Mouse (Mus musculus): ENCODE measurements around the gene Ddx54. TPM values are rescaled to one million over a fixed set of nuclear protein-coding genes. Genes with fewer than 3 reads are reported as not detected.

Ddx54 gene
- total RNA-seq, 1 experiment from 2014 or later, result 38.6 TPM

GRCm38 (mm10) chr5:120644227-120644626 is 31.7 kb downstream of the Ddx54 start:
- DNase-seq, result peak; percentile 78

- DNase-seq, result peak; percentile 71
These were observed 33.3 kb downstream of the Ddx54 start for GRCm38 (mm10) chr5:120645851-120646250.

DNA sequence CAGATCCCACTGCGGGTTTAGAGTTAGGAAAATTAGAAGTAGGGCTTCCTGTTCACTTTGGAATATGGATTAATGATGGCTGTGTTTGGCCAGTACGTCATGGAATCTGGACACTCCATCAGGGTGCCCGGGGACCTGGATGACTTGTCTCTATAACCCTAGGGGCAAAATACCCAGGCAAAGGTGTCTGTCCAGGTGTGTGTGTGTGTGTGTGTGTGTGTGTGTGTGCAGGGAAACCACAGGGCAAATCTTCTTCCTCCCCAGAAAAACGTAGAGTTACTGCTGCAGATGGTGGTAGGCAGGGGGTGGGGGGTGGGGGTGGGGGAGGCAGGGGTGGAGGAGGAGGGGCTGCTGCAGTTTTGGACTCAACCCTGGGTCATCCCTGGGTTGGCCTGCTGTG is 34.8 kb downstream of the Ddx54 start:
- no peak for DNase-seq

DNA sequence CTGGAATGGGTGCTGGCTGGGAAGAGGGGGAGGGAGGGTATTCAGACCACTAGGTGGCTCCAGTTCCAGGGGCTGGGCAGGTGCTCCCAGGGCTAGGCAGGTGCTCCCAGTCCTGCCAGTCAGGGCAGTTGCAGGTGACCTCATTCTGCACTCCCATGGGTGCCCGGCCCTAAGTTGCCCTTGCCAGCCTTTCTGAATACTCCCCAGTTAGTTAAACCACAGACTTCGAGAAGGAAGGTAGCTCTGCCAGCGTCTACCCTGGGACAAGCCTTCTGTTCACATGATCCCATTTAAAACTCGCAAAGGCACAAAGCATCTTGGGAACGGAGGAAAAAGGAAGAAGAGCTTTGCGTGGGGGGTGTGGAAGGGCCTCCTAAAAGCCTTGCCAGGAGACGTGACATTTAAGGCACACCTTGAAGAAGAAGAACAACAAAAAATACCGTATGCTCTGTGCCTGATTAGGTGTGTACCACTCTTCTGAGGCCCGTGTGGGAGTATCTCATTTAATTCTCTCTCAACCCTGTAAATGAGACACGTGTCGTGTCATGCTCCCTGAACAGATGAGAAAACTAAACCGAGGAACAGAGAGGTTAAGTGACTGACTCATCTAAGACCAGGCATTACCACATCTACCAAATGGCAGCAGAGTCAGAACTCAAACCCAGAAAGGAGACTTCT is 35.4 kb downstream of the Ddx54 start:
- no peak for DNase-seq

- peak; percentile 87 for DNase-seq
These were observed 36.2 kb downstream of the Ddx54 start, which contains the start of gene Rasal1 for GRCm38 (mm10) chr5:120648569-120649373. TSS of gene Rasal1 (plus strand) at chr5:120648812.

GRCm38 (mm10) chr5:120649374-120649933 is 36.9 kb downstream of the Ddx54 start:
- DNase-seq, result no peak

DNA sequence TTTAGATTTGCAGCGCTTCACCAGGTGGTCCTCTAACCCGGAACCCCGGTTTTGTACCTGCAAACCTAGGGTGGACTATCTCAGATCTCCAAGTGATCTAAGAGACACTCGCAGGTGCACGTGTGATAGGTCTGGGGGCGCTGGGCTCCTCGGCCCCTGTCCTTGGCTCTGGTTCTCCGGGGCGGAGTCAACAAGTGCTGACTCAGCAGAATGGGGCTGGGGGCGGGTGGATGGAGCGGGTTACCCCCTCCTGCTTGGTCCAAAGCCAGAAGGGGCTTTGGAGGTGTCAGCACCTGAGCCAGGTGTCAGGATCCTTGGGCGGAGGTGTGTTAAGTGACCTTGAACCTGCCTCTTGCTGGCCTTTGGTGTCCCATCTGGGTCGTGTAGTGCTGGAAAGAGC is 37.4 kb downstream of the Ddx54 start:
- DNase-seq, result no peak

DNA sequence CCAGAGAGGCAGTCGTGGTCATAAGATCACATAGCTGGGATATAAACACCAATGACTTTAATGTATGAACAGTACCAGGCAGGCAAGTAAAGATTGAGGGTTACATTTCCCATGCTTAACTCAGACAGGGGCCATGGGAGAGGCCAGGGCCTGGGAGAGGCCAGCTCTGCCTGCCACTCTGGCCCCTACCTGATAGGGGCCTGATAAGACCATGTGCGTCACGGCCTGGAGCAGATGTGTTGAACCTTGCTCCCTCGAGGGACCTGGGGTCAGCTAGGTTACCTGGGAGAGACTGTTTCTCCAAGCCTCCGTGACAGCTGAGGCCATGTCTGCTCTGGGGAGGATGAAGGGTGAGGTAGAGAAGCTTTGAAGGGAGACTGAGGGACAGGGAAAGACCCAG is 38.7 kb downstream of the Ddx54 start:
- DNase-seq, result no peak

- no peak for DNase-seq
These were observed 40.6 kb downstream of the Ddx54 start for GRCm38 (mm10) chr5:120652915-120653701.

DNA sequence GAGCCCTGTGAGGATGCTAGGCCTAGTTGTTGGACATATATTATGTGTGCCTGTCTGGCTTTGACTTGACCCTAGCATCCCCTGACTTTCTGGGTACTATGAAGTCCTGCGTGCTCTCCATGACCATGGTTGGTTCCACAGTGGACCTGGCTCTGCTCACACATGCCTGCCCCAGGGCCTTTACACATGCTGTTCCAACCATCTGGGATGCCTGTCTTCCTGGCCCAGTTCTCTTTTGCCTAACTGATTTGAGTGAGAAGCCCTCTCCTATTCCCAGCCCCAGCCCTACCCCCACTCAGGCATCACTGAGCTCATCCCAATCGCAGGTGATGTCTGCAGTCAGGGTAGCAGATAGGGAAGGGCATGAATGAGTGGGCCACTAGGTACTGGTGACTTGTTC is 41.3 kb downstream of the Ddx54 start:
- DNase-seq, result no peak

DNA sequence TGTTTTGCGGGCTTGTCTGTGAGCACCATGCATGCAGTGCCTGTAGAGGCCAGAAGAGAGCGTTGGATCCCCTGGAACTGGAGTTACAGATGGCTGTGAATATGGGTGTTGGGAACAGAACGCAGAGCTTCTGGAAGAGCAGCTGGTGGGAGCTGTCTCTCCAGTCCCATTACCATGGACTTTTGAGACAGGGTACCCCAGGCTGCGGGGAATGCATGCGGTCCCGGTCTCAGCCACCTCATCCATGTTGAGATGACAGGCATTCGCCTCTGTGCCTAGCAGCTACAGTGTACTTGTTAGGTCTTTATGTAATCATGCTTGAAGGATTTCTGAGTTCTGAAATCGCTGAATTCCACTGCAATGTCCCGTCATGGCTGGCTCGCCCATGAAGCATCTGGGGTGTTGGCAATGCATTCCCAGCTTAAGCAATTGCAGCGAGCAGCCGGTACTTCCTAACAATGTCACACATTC is 43.8 kb downstream of the Ddx54 start:
- no peak for DNase-seq

DNA sequence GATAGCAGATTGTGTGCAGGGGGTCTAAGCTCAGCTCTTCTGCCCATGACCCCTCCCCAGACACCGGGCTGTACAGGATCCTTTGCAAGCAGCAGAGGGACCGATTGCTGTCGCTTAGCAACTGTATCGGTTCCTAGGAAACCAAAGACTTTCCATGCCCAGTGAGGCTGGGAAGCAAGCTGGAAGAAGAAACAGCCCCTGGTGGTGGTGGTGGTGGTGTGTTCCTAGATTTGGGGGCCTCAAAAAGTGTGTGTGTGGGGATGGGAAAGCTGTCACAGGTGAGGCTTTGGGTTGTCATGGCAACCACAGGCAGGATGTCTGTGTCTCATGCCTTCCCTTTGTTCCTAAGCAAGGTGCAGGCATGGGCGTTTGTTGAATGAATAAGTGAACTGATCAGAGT is 48.3 kb downstream of the Ddx54 start:
- DNase-seq, result no peak

DNA sequence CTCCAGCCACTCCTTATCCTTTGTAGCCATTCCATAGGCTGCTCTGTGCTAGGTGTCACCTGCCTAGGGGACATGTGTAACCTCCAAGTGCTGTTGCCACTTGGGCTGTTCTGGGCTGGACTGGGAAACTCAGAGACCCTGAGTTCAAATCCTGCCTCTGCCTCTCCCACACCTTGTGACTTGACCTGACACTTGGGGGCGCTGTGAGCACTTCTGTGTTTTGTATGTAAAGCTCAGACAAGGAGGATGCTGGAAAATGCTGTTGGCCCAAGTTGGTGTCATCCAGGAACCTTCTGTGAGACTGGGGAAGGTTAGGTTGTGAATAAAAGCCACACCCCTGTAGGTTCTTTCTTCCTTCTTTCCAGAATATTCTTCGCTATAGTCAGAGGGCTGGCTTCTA is 52.3 kb downstream of the Ddx54 start:
- DNase-seq, result no peak

DNA sequence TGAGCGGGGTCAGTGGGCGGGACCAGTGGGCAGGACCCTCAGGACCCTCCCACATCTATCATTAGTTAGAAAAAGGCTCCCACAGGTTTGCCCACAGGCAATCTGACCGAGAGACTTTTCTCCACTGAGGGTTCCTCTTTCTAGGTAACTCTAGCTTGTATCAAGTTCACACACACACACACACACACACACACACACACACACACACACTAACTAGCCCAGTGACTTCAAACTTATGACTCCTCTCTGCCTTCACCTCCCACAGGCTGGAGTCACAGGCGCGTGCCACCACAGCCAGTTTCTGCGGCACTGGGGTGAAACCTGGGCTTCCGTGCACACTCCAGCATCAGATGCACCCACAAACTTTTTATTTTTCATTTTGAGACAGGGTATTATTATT is 56.2 kb downstream of the Ddx54 start:
- no peak for DNase-seq

GRCm38 (mm10) chr5:120670132-120670531 is 57.6 kb downstream of the Ddx54 start:
- no peak for DNase-seq

DNA sequence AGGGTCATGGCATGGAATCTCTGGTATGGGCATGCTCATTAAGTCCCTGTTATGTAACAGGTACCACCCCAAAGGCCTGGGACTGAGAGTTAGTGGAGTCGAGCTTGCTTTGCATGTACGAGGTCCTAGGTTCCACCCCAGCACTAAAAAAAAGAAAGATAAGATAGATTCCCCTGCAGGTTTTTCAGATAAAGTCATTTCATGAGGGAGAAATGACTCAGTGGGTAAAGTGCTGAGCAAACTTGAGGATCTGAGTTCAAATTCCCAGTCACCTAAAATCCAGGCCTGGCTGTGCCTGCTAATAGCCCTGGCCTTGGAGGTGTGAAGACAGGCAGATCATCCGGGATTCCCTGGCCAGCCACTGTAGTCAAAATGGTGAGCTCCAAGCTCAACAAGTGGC is 59.3 kb downstream of the Ddx54 start:
- DNase-seq, result no peak

DNA sequence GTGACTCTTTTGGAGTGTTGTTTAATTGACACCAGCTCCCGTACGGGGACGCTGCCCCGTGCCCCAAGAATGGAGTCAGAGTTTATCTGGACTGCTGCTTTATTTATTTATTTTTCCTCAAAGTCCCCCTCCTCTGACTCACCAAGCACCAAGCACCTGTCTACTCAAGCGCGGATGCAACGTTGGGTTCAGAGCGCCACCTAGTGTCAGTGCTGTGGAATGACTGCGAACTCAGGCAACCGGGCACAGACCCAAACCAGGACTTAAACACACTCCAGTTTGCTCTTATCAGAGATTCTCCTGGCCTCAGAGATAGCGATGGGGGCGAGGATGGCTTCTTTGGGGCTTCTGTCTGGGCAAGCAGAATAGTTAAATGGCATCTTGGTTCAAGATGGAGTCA is 61.1 kb downstream of the Ddx54 start:
- peak; percentile 82 for DNase-seq

- no peak for DNase-seq
These were observed 61.9 kb downstream of the Ddx54 start for GRCm38 (mm10) chr5:120674229-120675145.

DNA sequence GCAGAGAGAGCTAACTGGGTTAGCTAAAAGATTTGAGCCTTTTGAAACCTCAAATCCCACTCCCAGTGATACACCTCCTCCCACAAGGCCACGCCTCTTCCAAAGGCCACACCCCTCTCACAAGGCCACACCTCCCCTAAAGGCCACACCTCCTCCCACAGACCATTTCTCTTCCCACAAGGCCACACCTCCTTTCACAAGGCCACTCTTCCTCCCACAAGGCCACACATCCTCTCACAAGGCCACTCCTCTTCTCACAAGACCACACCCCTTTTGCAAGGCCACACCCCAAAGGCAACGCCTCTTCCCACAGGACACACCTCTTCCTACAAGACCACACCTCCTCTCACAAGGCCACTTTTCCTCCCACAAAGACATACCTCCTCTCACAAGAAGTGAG is 65.0 kb downstream of the Ddx54 start:
- DNase-seq, result peak; percentile 73

All from adrenal gland, postnatal 14 days (tissue).